Mouse (Mus musculus): ENCODE data around the gene Ten1. TPM values are rescaled to one million over a fixed set of nuclear protein-coding genes. Genes with fewer than 3 reads are reported as not detected.

Gene Ten1
- polyA plus RNA-seq, 1 experiment from 2014 or later = 54.7 TPM

DNA sequence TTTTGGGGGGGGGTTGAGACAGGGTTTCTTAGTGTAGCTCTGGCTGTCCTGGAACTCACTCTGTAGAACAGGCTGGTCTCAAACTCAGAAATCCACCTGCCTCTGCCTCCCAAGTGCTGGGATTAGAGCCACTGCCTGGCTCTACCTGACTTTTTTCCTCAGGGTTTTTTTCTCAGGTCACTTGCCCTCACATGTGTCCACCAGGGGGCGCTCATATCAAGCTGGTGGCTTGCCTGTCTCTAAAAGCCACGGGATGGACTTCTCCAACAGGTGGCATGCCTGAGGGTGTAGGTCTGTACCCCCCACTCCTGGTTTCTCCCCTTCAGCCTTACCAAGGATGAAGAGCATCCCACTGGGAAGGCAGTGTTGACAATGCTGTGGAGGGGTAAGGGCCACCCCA, 27.8 kb downstream of the Ten1 start:
- Histone ChIP-seq H3K9ac (replicated peaks; ENCODE audit: low read length) (no peak overlapping the region), H3K27ac (replicated peaks; ENCODE audit: low read depth, low read length) (no peak overlapping the region), H3K4me3 (ENCODE audit: low read depth, low read length) (no peak overlapping the region), H3K36me3 (replicated peaks; ENCODE audit: control insufficient read depth, insufficient read depth, low read depth, low read length) (no peaks in the 10 kb centered on the region), H3K4me1 (ENCODE audit: control insufficient read depth, insufficient read depth, low read length) (no peaks in the 10 kb centered on the region), H3K4me2 (ENCODE audit: low read depth, low read length) (no peak overlapping the region), H3K27me3 (ENCODE audit: control insufficient read depth, insufficient read depth, low read length) (peaks cover 24% of the 10 kb centered on the region), H3K9me3 (replicated peaks; ENCODE audit: control insufficient read depth, low read length) (no peaks in the 10 kb centered on the region)
- WGBS = 0% methylated on average over 2 of the region's 2 CpGs
- DNase-seq (ENCODE audit: low spot score) (peak; percentile 87), ATAC-seq (replicated peaks; ENCODE audit: insufficient number of reproducible peaks, low FRiP score, low TSS enrichment, low read depth) (no peak)

DNA sequence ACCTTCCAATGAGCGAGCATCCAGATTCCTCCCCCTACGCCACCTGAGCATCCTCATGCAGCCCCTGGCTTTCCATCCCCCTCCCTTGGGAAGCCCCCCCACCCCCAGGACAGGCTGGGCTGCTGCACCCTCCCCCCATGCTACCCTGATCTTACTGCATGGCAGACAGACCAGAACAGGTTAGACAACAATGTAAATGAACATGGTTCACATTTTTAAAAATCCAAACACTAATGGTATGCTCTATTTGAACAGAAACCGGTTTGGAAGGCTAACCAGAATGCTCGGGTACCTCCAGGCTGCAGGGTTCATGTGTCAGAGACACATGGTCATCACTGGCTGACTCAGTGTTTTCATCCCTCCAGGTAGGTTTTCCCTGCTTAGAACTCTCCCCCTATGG, 30.0 kb downstream of the Ten1 start:
- H3K4me3 ChIP-seq (ENCODE audit: low read depth, low read length) = no peak overlapping the region
- H3K27me3 ChIP-seq (ENCODE audit: control insufficient read depth, insufficient read depth, low read length) = peaks cover 6% of the 10 kb centered on the region; the same call in 1 of the 2 replicates
- no peaks in the 10 kb centered on the region for H3K9me3 ChIP-seq (replicated peaks; ENCODE audit: control insufficient read depth, low read length)
- ATAC-seq (replicated peaks; ENCODE audit: insufficient number of reproducible peaks, low FRiP score, low TSS enrichment, low read depth) (no peak), DNase-seq (ENCODE audit: low spot score) (no peak)
- H3K27ac ChIP-seq (replicated peaks; ENCODE audit: low read depth, low read length) = no peak overlapping the region
- no peak overlapping the region for H3K9ac ChIP-seq (replicated peaks; ENCODE audit: low read length)
- WGBS = 63% methylated on average over 4 of the region's 4 CpGs
- H3K4me2 ChIP-seq (ENCODE audit: low read depth, low read length) = no peak overlapping the region
- no peaks in the 10 kb centered on the region for H3K36me3 ChIP-seq (replicated peaks; ENCODE audit: control insufficient read depth, insufficient read depth, low read depth, low read length)
- 0 out of 2 replicates have a peak, but pooled peaks cover 2% of the 10 kb centered on the region for H3K4me1 ChIP-seq (ENCODE audit: control insufficient read depth, insufficient read depth, low read length)

DNA sequence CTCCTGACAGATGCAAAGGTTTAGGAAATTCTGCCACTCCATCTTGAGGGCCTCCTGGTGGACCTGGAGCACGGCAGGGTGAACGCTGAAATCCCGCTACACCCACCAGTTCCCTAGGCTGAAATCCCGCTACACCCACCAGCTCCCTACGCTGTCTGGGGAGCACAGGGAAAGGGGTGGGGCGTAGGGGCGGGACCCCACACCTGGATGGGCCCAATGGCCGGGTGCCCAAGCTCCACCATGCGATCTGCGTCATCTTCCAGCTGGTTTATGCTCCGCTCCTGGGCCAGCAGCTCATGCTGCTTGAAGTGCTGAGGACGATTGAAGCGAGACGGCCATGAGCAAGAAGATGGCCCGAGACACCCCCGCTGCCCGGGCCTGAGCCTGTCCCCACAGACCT, 33.8 kb downstream of the Ten1 start:
- Histone ChIP-seq H3K36me3 (replicated peaks; ENCODE audit: control insufficient read depth, insufficient read depth, low read depth, low read length) (no peaks in the 10 kb centered on the region), H3K9ac (replicated peaks; ENCODE audit: low read length) (0 out of 2 replicates have a peak overlapping the region, but pooled peaks have one; percentile 9), H3K9me3 (replicated peaks; ENCODE audit: control insufficient read depth, low read length) (no peaks in the 10 kb centered on the region), H3K27ac (replicated peaks; ENCODE audit: low read depth, low read length) (no peak overlapping the region), H3K27me3 (ENCODE audit: control insufficient read depth, insufficient read depth, low read length) (peaks cover 2% of the 10 kb centered on the region; the same call in 1 of the 2 replicates), H3K4me1 (ENCODE audit: control insufficient read depth, insufficient read depth, low read length) (0 out of 2 replicates have a peak, but pooled peaks cover 2% of the 10 kb centered on the region), H3K4me3 (ENCODE audit: low read depth, low read length) (no peak overlapping the region), H3K4me2 (ENCODE audit: low read depth, low read length) (no peak overlapping the region)
- no peak for ATAC-seq (replicated peaks; ENCODE audit: insufficient number of reproducible peaks, low FRiP score, low TSS enrichment, low read depth)
- WGBS = 28% methylated on average over 17 of the region's 17 CpGs
- no peak for DNase-seq (ENCODE audit: low spot score)

DNA sequence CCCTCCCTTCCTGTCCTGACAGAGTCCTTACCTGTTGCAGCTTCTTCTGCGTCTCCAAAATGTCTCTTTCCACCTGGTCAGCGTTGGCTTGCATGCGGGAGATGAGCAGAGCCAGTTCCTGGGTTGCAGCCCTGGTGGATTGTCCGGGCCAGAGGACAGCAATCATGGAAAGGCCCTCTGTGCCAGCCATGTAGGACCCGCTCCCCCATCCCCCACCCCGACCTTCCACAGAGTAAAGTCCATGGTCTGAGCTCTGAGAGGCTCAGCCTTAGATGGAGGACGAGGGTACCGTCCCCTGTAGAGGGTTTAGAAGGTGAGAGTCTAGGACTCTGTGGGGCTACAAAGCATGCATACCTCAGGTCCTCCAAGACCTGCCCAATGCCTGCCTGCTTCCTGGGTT, 36.2 kb downstream of the Ten1 start:
- no peak overlapping the region for H3K9ac ChIP-seq (replicated peaks; ENCODE audit: low read length)
- DNase-seq (ENCODE audit: low spot score) = no peak
- no peak overlapping the region for H3K4me3 ChIP-seq (ENCODE audit: low read depth, low read length)
- ATAC-seq (replicated peaks; ENCODE audit: insufficient number of reproducible peaks, low FRiP score, low TSS enrichment, low read depth) = no peak
- peaks cover 2% of the 10 kb centered on the region; the same call in 1 of the 2 replicates for H3K4me1 ChIP-seq (ENCODE audit: control insufficient read depth, insufficient read depth, low read length)
- 88% methylated on average over 8 of the region's 8 CpGs for WGBS
- no peaks in the 10 kb centered on the region for H3K36me3 ChIP-seq (replicated peaks; ENCODE audit: control insufficient read depth, insufficient read depth, low read depth, low read length)
- H3K9me3 ChIP-seq (replicated peaks; ENCODE audit: control insufficient read depth, low read length) = no peaks in the 10 kb centered on the region
- peaks cover 13% of the 10 kb centered on the region; the same call in 1 of the 2 replicates for H3K27me3 ChIP-seq (ENCODE audit: control insufficient read depth, insufficient read depth, low read length)
- H3K4me2 ChIP-seq (ENCODE audit: low read depth, low read length) = no peak overlapping the region
- H3K27ac ChIP-seq (replicated peaks; ENCODE audit: low read depth, low read length) = no peak overlapping the region

DNA sequence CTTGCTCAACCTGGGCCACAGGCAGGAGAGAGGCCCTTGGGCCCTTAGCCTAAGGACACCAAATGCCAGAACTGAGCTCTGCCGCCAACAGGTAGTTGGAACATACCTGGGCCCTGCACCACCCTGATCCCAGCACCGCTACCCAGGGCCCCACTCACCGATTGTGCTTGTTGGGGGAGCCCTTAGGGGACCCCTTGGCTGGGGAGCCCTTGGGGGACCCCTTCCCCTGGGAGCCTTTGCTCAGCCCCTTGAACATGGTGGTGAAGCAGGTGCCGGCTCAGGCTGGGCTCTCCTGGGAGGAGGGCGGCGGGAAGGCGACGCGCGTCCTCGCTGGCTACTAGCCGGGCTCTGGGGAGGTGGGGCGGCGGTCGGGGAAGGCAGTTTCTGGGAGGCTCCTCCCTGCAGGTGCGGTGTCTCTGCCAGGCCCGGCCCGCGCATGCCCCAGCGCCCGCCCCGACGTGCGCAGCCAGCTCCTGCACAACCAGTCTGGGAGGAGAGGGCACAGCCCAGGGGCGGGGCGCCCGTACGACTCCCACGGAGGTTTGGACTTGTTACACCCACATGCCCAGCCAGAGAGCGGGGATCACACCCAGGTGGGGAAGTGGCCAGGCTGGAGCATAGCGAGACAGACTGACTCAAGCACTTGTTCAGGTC, 39.2 kb downstream of the Ten1 start, which contains the start of gene Evpl:
Gene Evpl, minus strand, starts transcription at position 336 of the 654 bp plus-strand sequence.
- Histone ChIP-seq H3K4me2 (ENCODE audit: low read depth, low read length) (peak within 1 kb of the TSS; percentile 32), H3K4me3 (ENCODE audit: low read depth, low read length) (no peak within 1 kb of the TSS), H3K27ac (replicated peaks; ENCODE audit: low read depth, low read length) (no peak within 1 kb of the TSS), H3K9me3 (replicated peaks; ENCODE audit: control insufficient read depth, low read length) (no peaks in the 10 kb centered on the region), H3K27me3 (ENCODE audit: control insufficient read depth, insufficient read depth, low read length) (peaks cover 13% of the 10 kb centered on the region; the same call in 1 of the 2 replicates), H3K9ac (replicated peaks; ENCODE audit: low read length) (no peak within 1 kb of the TSS), H3K36me3 (replicated peaks; ENCODE audit: control insufficient read depth, insufficient read depth, low read depth, low read length) (no peaks in the 10 kb centered on the region), H3K4me1 (ENCODE audit: control insufficient read depth, insufficient read depth, low read length) (no peaks in the 10 kb centered on the region; the same call in 1 of the 2 replicates)
- WGBS = 15% methylated on average over 28 of the region's 31 CpGs
- no peak for ATAC-seq (replicated peaks; ENCODE audit: insufficient number of reproducible peaks, low FRiP score, low TSS enrichment, low read depth)
- DNase-seq (ENCODE audit: low spot score) = no peak

DNA sequence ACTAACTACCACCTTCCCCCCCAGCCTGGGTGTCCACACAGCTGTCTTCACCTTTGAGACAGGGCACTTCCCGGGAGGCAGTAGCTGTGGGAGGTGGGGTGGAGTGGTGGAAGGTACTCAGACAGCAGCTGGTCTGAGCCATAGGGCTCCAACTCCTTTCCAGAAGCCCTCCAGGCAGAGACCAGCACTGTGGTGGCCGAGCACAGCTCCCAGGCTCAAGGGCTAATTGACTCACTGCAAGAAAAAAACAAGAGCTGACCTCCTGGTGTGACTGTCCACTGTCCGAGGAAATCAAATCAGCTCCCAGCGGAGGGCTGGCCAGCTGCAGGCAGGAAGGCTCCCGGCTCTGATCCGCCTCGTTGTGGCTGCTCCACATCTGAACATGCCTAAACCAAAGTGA, 41.1 kb downstream of the Ten1 start:
- ATAC-seq (replicated peaks; ENCODE audit: insufficient number of reproducible peaks, low FRiP score, low TSS enrichment, low read depth) = no peak

DNA sequence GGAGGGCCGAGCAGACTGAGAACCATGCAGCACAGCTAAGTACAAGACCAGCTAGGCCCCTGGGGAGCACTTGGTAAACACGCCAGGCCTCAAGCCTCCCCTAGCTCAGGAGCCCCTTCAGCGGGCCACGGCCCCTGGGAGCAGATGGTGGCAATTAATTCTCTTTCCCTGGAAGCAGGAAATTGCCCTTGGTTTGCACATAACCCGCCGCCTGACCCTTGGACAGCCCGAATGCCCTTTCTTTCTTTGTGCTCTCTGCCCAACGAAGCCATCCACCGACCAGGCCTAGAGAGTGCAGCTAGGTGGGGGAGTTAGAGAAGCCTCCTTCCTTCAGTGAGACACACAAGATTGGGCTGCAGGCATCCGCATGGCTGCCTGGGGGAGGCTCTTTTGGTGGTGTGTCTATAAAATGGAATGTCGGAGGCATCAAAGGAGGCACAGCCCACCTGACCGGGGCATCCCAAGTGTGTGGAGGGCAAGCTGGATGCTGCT, 43.1 kb downstream of the Ten1 start:
- no peak overlapping the region for H3K4me2 ChIP-seq (ENCODE audit: low read depth, low read length)

More for the DNA sequence above, 41.1 kb downstream of the Ten1 start:
- Histone ChIP-seq H3K9ac (replicated peaks; ENCODE audit: low read length) (no peak overlapping the region), H3K27me3 (ENCODE audit: control insufficient read depth, insufficient read depth, low read length) (peaks cover 11% of the 10 kb centered on the region; the same call in 1 of the 2 replicates), H3K4me2 (ENCODE audit: low read depth, low read length) (no peak overlapping the region), H3K4me1 (ENCODE audit: control insufficient read depth, insufficient read depth, low read length) (no peaks in the 10 kb centered on the region; the same call in 1 of the 2 replicates), H3K27ac (replicated peaks; ENCODE audit: low read depth, low read length) (no peak overlapping the region), H3K4me3 (ENCODE audit: low read depth, low read length) (no peak overlapping the region), H3K9me3 (replicated peaks; ENCODE audit: control insufficient read depth, low read length) (no peaks in the 10 kb centered on the region), H3K36me3 (replicated peaks; ENCODE audit: control insufficient read depth, insufficient read depth, low read depth, low read length) (no peaks in the 10 kb centered on the region; the same call in 1 of the 2 replicates)
- WGBS = 10% methylated on average over 7 of the region's 7 CpGs
- DNase-seq (ENCODE audit: low spot score) = no peak

DNA sequence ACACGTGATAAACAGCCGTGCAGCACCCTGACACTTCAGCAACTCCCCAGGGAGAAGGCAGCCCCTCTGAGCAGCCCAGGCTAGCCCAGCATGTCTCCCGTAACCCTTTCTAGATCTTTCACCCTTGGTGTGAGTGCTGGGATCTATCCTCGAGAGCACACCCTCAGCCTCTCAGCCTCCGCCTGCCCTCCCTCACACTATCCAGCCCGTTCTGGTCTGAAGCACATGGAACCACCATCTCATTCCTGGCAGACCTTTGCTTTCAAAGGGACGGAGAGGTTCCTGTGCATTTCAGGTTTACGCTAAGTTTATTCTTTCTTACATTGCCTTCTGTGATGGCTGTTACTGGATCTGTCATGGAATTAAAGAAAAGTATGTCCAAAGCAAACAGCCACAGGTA, 45.9 kb downstream of the Ten1 start:
- no peak overlapping the region for H3K27ac ChIP-seq (replicated peaks; ENCODE audit: low read depth, low read length)
- peaks cover 22% of the 10 kb centered on the region for H3K36me3 ChIP-seq (replicated peaks; ENCODE audit: control insufficient read depth, insufficient read depth, low read depth, low read length)
- H3K9ac ChIP-seq (replicated peaks; ENCODE audit: low read length) = no peak overlapping the region
- H3K9me3 ChIP-seq (replicated peaks; ENCODE audit: control insufficient read depth, low read length) = no peaks in the 10 kb centered on the region
- WGBS = 91% methylated on average over 8 of the region's 8 CpGs
- ATAC-seq (replicated peaks; ENCODE audit: insufficient number of reproducible peaks, low FRiP score, low TSS enrichment, low read depth) (no peak), DNase-seq (ENCODE audit: low spot score) (no peak)
- no peak overlapping the region for H3K4me3 ChIP-seq (ENCODE audit: low read depth, low read length)
- no peaks in the 10 kb centered on the region; the same call in 1 of the 2 replicates for H3K4me1 ChIP-seq (ENCODE audit: control insufficient read depth, insufficient read depth, low read length)
- no peak overlapping the region for H3K4me2 ChIP-seq (ENCODE audit: low read depth, low read length)
- H3K27me3 ChIP-seq (ENCODE audit: control insufficient read depth, insufficient read depth, low read length) = no peaks in the 10 kb centered on the region

More for the DNA sequence above, 43.1 kb downstream of the Ten1 start:
- ATAC-seq (replicated peaks; ENCODE audit: insufficient number of reproducible peaks, low FRiP score, low TSS enrichment, low read depth) (no peak), DNase-seq (ENCODE audit: low spot score) (peak; percentile 68)
- WGBS = 16% methylated on average over 12 of the region's 12 CpGs
- peaks cover 11% of the 10 kb centered on the region; the same call in 1 of the 2 replicates for H3K27me3 ChIP-seq (ENCODE audit: control insufficient read depth, insufficient read depth, low read length)
- H3K27ac ChIP-seq (replicated peaks; ENCODE audit: low read depth, low read length) = peak overlapping the region; percentile 3; the same call in 1 of the 2 replicates
- H3K36me3 ChIP-seq (replicated peaks; ENCODE audit: control insufficient read depth, insufficient read depth, low read depth, low read length) = peaks cover 14% of the 10 kb centered on the region
- peak overlapping the region; percentile 15; the same call in 1 of the 2 replicates for H3K9ac ChIP-seq (replicated peaks; ENCODE audit: low read length)
- H3K9me3 ChIP-seq (replicated peaks; ENCODE audit: control insufficient read depth, low read length) = no peaks in the 10 kb centered on the region
- no peaks in the 10 kb centered on the region; the same call in 1 of the 2 replicates for H3K4me1 ChIP-seq (ENCODE audit: control insufficient read depth, insufficient read depth, low read length)
- H3K4me3 ChIP-seq (ENCODE audit: low read depth, low read length) = no peak overlapping the region
